Mouse (Mus musculus): ENCODE measurements around the gene Mfrp. TPM values are rescaled to one million over a fixed set of nuclear protein-coding genes. Genes with fewer than 3 reads are reported as not detected.

The Mfrp gene
- polyA plus RNA-seq, 2 experiments = 0.08 to 0.18 TPM

- DNase-seq (ENCODE audit: low spot score) = no peak
- no peak overlapping the region for H3K27ac ChIP-seq (replicated peaks; ENCODE audit: low read depth, low read length)
- no peak overlapping the region for H3K4me2 ChIP-seq (replicated peaks; ENCODE audit: low read depth, low read length, severe bottlenecking)
- no peak for TF ChIP-seq POLR2A (IDR thresholded peaks at IDR 0.05; ENCODE audit: borderline replicate concordance, extremely low read depth, insufficient read depth, insufficient read length)
- no peak overlapping the region for H3K4me3 ChIP-seq (replicated peaks; ENCODE audit: low read length)
- H3K36me3 ChIP-seq (ENCODE audit: control insufficient read depth, insufficient read depth, low read length) = no peaks in the 10 kb centered on the region
- ATAC-seq (ENCODE audit: low FRiP score, low read depth) = no peak
- no peak overlapping the region for H3K9ac ChIP-seq (ENCODE audit: low read depth, low read length, severe bottlenecking)
- H3K4me1 ChIP-seq (ENCODE audit: control insufficient read depth, insufficient read depth, low read length) = peaks cover 27% of the 10 kb centered on the region
- no peaks in the 10 kb centered on the region; the same call in 1 of the 2 replicates for H3K27me3 ChIP-seq (ENCODE audit: control insufficient read depth, insufficient read depth, low read length)
- WGBS = 65% methylated on average over 3 of the region's 3 CpGs
- no peaks in the 10 kb centered on the region for H3K9me3 ChIP-seq (ENCODE audit: control insufficient read depth, low read length)
Measured at GRCm38 (mm10) chr9:44127351-44127801, 25.8 kb downstream of the Mfrp start.

GRCm38 (mm10) chr9:44129633-44130032 is 28.1 kb downstream of the Mfrp start:
- Histone ChIP-seq H3K4me1 (ENCODE audit: control insufficient read depth, insufficient read depth, low read length) (peaks cover 32% of the 10 kb centered on the region), H3K27me3 (ENCODE audit: control insufficient read depth, insufficient read depth, low read length) (peaks cover 4% of the 10 kb centered on the region; the same call in 1 of the 2 replicates), H3K36me3 (ENCODE audit: control insufficient read depth, insufficient read depth, low read length) (no peaks in the 10 kb centered on the region), H3K4me2 (replicated peaks; ENCODE audit: low read depth, low read length, severe bottlenecking) (peak overlapping the region; percentile 85), H3K9me3 (ENCODE audit: control insufficient read depth, low read length) (no peaks in the 10 kb centered on the region), H3K27ac (replicated peaks; ENCODE audit: low read depth, low read length) (no peak overlapping the region; the same call in 1 of the 2 replicates), H3K4me3 (replicated peaks; ENCODE audit: low read length) (peak overlapping the region; percentile 34), H3K9ac (ENCODE audit: low read depth, low read length, severe bottlenecking) (peak overlapping the region; percentile 47)
- peak; percentile 17 for DNase-seq (ENCODE audit: low spot score)
- TF ChIP-seq POLR2A (IDR thresholded peaks at IDR 0.05; ENCODE audit: borderline replicate concordance, extremely low read depth, insufficient read depth, insufficient read length) = no peak
- 15% methylated on average over 9 of the region's 9 CpGs for WGBS
- ATAC-seq (ENCODE audit: low FRiP score, low read depth) = no peak

- peaks cover 33% of the 10 kb centered on the region for H3K4me1 ChIP-seq (ENCODE audit: control insufficient read depth, insufficient read depth, low read length)
Measured at GRCm38 (mm10) chr9:44130034-44130433, 28.5 kb downstream of the Mfrp start.

GRCm38 (mm10) chr9:44130581-44131275 is 29.2 kb downstream of the Mfrp start:
- no peak for TF ChIP-seq POLR2A (IDR thresholded peaks at IDR 0.05; ENCODE audit: borderline replicate concordance, extremely low read depth, insufficient read depth, insufficient read length)
- peak overlapping the region; percentile 47 for H3K9ac ChIP-seq (ENCODE audit: low read depth, low read length, severe bottlenecking)
- WGBS = 26% methylated on average over 18 of the region's 19 CpGs
- H3K9me3 ChIP-seq (ENCODE audit: control insufficient read depth, low read length) = no peaks in the 10 kb centered on the region
- peak overlapping the region; percentile 34; the same call in 1 of the 2 replicates for H3K4me3 ChIP-seq (replicated peaks; ENCODE audit: low read length)
- H3K27ac ChIP-seq (replicated peaks; ENCODE audit: low read depth, low read length) = peak overlapping the region; percentile 76; the same call in 1 of the 2 replicates
- DNase-seq (ENCODE audit: low spot score) = peak; percentile 66
- no peaks in the 10 kb centered on the region for H3K36me3 ChIP-seq (ENCODE audit: control insufficient read depth, insufficient read depth, low read length)
- ATAC-seq (ENCODE audit: low FRiP score, low read depth) = 0 out of 2 replicates have a peak, but pooled peaks have one; percentile 1
- H3K4me1 ChIP-seq (ENCODE audit: control insufficient read depth, insufficient read depth, low read length) = peaks cover 40% of the 10 kb centered on the region
- peaks cover 4% of the 10 kb centered on the region; the same call in 1 of the 2 replicates for H3K27me3 ChIP-seq (ENCODE audit: control insufficient read depth, insufficient read depth, low read length)
- peak overlapping the region; percentile 85 for H3K4me2 ChIP-seq (replicated peaks; ENCODE audit: low read depth, low read length, severe bottlenecking)

More at GRCm38 (mm10) chr9:44130034-44130433, 28.5 kb downstream of the Mfrp start:
- Histone ChIP-seq H3K36me3 (ENCODE audit: control insufficient read depth, insufficient read depth, low read length) (no peaks in the 10 kb centered on the region), H3K9me3 (ENCODE audit: control insufficient read depth, low read length) (no peaks in the 10 kb centered on the region), H3K27me3 (ENCODE audit: control insufficient read depth, insufficient read depth, low read length) (peaks cover 4% of the 10 kb centered on the region; the same call in 1 of the 2 replicates), H3K4me3 (replicated peaks; ENCODE audit: low read length) (peak overlapping the region; percentile 34), H3K9ac (ENCODE audit: low read depth, low read length, severe bottlenecking) (peak overlapping the region; percentile 47), H3K4me2 (replicated peaks; ENCODE audit: low read depth, low read length, severe bottlenecking) (peak overlapping the region; percentile 85), H3K27ac (replicated peaks; ENCODE audit: low read depth, low read length) (peak overlapping the region; percentile 76)
- peak; percentile 77 for DNase-seq (ENCODE audit: low spot score)
- TF ChIP-seq POLR2A (IDR thresholded peaks at IDR 0.05; ENCODE audit: borderline replicate concordance, extremely low read depth, insufficient read depth, insufficient read length) = no peak
- 3% methylated on average over 27 of the region's 27 CpGs for WGBS
- peak; percentile 7; the same call in 1 of the 2 replicates for ATAC-seq (ENCODE audit: low FRiP score, low read depth)

GRCm38 (mm10) chr9:44131276-44131590 is 29.7 kb downstream of the Mfrp start:
- Histone ChIP-seq H3K4me3 (replicated peaks; ENCODE audit: low read length) (no peak overlapping the region), H3K9ac (ENCODE audit: low read depth, low read length, severe bottlenecking) (no peak overlapping the region), H3K9me3 (ENCODE audit: control insufficient read depth, low read length) (no peaks in the 10 kb centered on the region), H3K4me2 (replicated peaks; ENCODE audit: low read depth, low read length, severe bottlenecking) (peak overlapping the region; percentile 19), H3K27ac (replicated peaks; ENCODE audit: low read depth, low read length) (peak overlapping the region; percentile 43; the same call in 1 of the 2 replicates), H3K4me1 (ENCODE audit: control insufficient read depth, insufficient read depth, low read length) (peaks cover 44% of the 10 kb centered on the region), H3K27me3 (ENCODE audit: control insufficient read depth, insufficient read depth, low read length) (peaks cover 4% of the 10 kb centered on the region; the same call in 1 of the 2 replicates), H3K36me3 (ENCODE audit: control insufficient read depth, insufficient read depth, low read length) (no peaks in the 10 kb centered on the region)
- TF ChIP-seq POLR2A (IDR thresholded peaks at IDR 0.05; ENCODE audit: borderline replicate concordance, extremely low read depth, insufficient read depth, insufficient read length) = no peak
- no peak for DNase-seq (ENCODE audit: low spot score)
- WGBS = 45% methylated on average over 7 of the region's 7 CpGs
- ATAC-seq (ENCODE audit: low FRiP score, low read depth) = no peak
